Mouse (Mus musculus): ENCODE measurements at regions not wholly inside any gene's neighbourhood (a gene's known extent, or its start where the extent isn't known, plus 50 kb on each side); places are given as distances from the start of the nearest gene placed in this dataset.

DNA sequence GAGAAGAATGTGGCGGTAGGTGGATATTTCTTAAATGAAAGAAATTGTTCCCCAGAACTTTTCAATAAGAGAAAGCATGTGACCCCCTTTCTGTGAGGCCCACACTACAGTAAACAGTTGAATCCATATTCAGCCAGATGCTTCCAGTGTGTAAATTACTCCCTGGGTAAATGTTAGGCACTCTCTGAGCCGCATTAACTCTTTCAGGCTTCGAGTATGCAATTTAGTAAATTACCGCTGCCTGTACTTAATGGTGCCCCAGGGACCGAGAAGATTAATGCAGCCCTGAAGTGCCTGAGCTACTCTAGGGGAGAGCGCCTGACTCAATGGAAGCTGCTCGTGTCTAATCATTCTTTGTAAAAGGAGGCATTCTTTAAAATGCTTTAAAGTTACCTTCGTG, 137.9 kb upstream of the Tenm3 start:
- DNase-seq (ENCODE audit: low spot score) (peak; percentile 61), ATAC-seq (ENCODE audit: insufficient read depth, low FRiP score, low TSS enrichment) (peak; percentile 71; the same call in 1 of the 2 replicates)
- H3K9me3 ChIP-seq (ENCODE audit: control insufficient read depth, low read length), result no peaks in the 10 kb centered on the region
- no peak overlapping the region for H3K9ac ChIP-seq (ENCODE audit: low read length)
- no peak overlapping the region for H3K4me2 ChIP-seq (ENCODE audit: low read depth)
- H3K4me1 ChIP-seq (ENCODE audit: control insufficient read depth, insufficient read depth, low read length), result no peaks in the 10 kb centered on the region
- no peaks in the 10 kb centered on the region for H3K27me3 ChIP-seq (ENCODE audit: control insufficient read depth, insufficient read depth, low read length)
- H3K36me3 ChIP-seq (ENCODE audit: control insufficient read depth, insufficient read depth, low read length), result no peaks in the 10 kb centered on the region
- 35% methylated on average over 8 of the region's 8 CpGs for WGBS
- H3K27ac ChIP-seq (ENCODE audit: low read depth, low read length), result no peak overlapping the region
- no peak overlapping the region for H3K4me3 ChIP-seq (ENCODE audit: low read depth, low read length)

DNA sequence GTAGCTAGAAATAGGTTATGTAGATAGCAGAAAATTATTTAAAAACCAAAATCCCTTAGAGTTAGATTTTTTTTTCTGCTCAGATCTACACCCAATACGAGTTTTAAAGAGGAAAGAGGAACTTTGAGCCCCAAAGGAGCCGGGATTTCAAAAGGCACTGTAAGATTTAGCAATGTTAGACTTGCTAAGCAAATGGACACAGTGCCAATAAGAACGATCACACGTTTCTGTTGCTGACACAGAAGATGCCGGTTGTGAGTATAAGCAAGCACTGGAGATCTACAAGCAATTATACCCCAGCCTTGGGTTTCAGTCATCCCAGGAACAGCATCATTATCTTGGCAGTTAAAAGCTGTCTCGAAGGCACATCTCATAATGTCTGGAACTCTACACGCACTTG, 137.0 kb upstream of the Tenm3 start:
- H3K9ac ChIP-seq (ENCODE audit: low read length), result no peak overlapping the region
- no peaks in the 10 kb centered on the region for H3K36me3 ChIP-seq (ENCODE audit: control insufficient read depth, insufficient read depth, low read length)
- no peak for ATAC-seq (ENCODE audit: insufficient read depth, low FRiP score, low TSS enrichment)
- H3K27me3 ChIP-seq (ENCODE audit: control insufficient read depth, insufficient read depth, low read length), result no peaks in the 10 kb centered on the region
- H3K4me1 ChIP-seq (ENCODE audit: control insufficient read depth, insufficient read depth, low read length), result no peaks in the 10 kb centered on the region
- H3K4me3 ChIP-seq (ENCODE audit: low read depth, low read length), result no peak overlapping the region
- no peaks in the 10 kb centered on the region for H3K9me3 ChIP-seq (ENCODE audit: control insufficient read depth, low read length)
- 83% methylated on average over 7 of the region's 7 CpGs for WGBS
- H3K4me2 ChIP-seq (ENCODE audit: low read depth), result no peak overlapping the region
- H3K27ac ChIP-seq (ENCODE audit: low read depth, low read length), result no peak overlapping the region
- no peak for DNase-seq (ENCODE audit: low spot score)

GRCm38 (mm10) chr8:48970655-48971054, 126.9 kb upstream of the Tenm3 start:
- no peak overlapping the region for H3K4me3 ChIP-seq (ENCODE audit: low read depth, low read length)
- no peak overlapping the region for H3K27ac ChIP-seq (ENCODE audit: low read depth, low read length)
- H3K4me2 ChIP-seq (ENCODE audit: low read depth), result no peak overlapping the region
- H3K9me3 ChIP-seq (ENCODE audit: control insufficient read depth, low read length), result no peaks in the 10 kb centered on the region
- ATAC-seq (ENCODE audit: insufficient read depth, low FRiP score, low TSS enrichment) (no peak), DNase-seq (ENCODE audit: low spot score) (no peak)
- H3K27me3 ChIP-seq (ENCODE audit: control insufficient read depth, insufficient read depth, low read length), result no peaks in the 10 kb centered on the region
- H3K9ac ChIP-seq (ENCODE audit: low read length), result no peak overlapping the region
- no peaks in the 10 kb centered on the region for H3K36me3 ChIP-seq (ENCODE audit: control insufficient read depth, insufficient read depth, low read length)
- 87% methylated on average over 5 of the region's 5 CpGs for WGBS
- H3K4me1 ChIP-seq (ENCODE audit: control insufficient read depth, insufficient read depth, low read length), result no peaks in the 10 kb centered on the region

- DNase-seq (ENCODE audit: low spot score), result no peak
- ATAC-seq (ENCODE audit: insufficient read depth, low FRiP score, low TSS enrichment), result no peak
- H3K9ac ChIP-seq (ENCODE audit: low read length), result no peak overlapping the region
- WGBS, result 79% methylated on average over 1 of the region's 1 CpGs
- no peaks in the 10 kb centered on the region for H3K4me1 ChIP-seq (ENCODE audit: control insufficient read depth, insufficient read depth, low read length)
- no peak overlapping the region for H3K4me3 ChIP-seq (ENCODE audit: low read depth, low read length)
- no peak overlapping the region for H3K27ac ChIP-seq (ENCODE audit: low read depth, low read length)
- H3K9me3 ChIP-seq (ENCODE audit: control insufficient read depth, low read length), result no peaks in the 10 kb centered on the region
- H3K4me2 ChIP-seq (ENCODE audit: low read depth), result no peak overlapping the region
- H3K36me3 ChIP-seq (ENCODE audit: control insufficient read depth, insufficient read depth, low read length), result no peaks in the 10 kb centered on the region
- H3K27me3 ChIP-seq (ENCODE audit: control insufficient read depth, insufficient read depth, low read length), result no peaks in the 10 kb centered on the region
These were observed 121.2 kb upstream of the Tenm3 start for GRCm38 (mm10) chr8:48964929-48965328.

- DNase-seq (ENCODE audit: low spot score) (no peak), ATAC-seq (ENCODE audit: insufficient read depth, low FRiP score, low TSS enrichment) (no peak)
- Histone ChIP-seq H3K4me1 (ENCODE audit: control insufficient read depth, insufficient read depth, low read length) (no peaks in the 10 kb centered on the region), H3K27me3 (ENCODE audit: control insufficient read depth, insufficient read depth, low read length) (no peaks in the 10 kb centered on the region), H3K27ac (ENCODE audit: low read depth, low read length) (no peak overlapping the region), H3K36me3 (ENCODE audit: control insufficient read depth, insufficient read depth, low read length) (no peaks in the 10 kb centered on the region), H3K4me3 (ENCODE audit: low read depth, low read length) (no peak overlapping the region), H3K9ac (ENCODE audit: low read length) (no peak overlapping the region), H3K4me2 (ENCODE audit: low read depth) (no peak overlapping the region), H3K9me3 (ENCODE audit: control insufficient read depth, low read length) (no peaks in the 10 kb centered on the region)
- whole genome bisulfite sequencing, result 92% methylated on average over 5 of the region's 5 CpGs
These were observed 113.9 kb upstream of the Tenm3 start for GRCm38 (mm10) chr8:48957614-48958013.

GRCm38 (mm10) chr8:48951412-48951811, 107.7 kb upstream of the Tenm3 start:
- WGBS, result 88% methylated on average over 10 of the region's 10 CpGs
- no peaks in the 10 kb centered on the region for H3K9me3 ChIP-seq (ENCODE audit: control insufficient read depth, low read length)
- H3K27ac ChIP-seq (ENCODE audit: low read depth, low read length), result no peak overlapping the region
- no peak overlapping the region for H3K9ac ChIP-seq (ENCODE audit: low read length)
- ATAC-seq (ENCODE audit: insufficient read depth, low FRiP score, low TSS enrichment) (no peak), DNase-seq (ENCODE audit: low spot score) (no peak)
- no peaks in the 10 kb centered on the region for H3K4me1 ChIP-seq (ENCODE audit: control insufficient read depth, insufficient read depth, low read length)
- H3K4me3 ChIP-seq (ENCODE audit: low read depth, low read length), result no peak overlapping the region
- no peaks in the 10 kb centered on the region for H3K27me3 ChIP-seq (ENCODE audit: control insufficient read depth, insufficient read depth, low read length)
- H3K36me3 ChIP-seq (ENCODE audit: control insufficient read depth, insufficient read depth, low read length), result no peaks in the 10 kb centered on the region
- no peak overlapping the region for H3K4me2 ChIP-seq (ENCODE audit: low read depth)

GRCm38 (mm10) chr8:48944177-48944576, 100.4 kb upstream of the Tenm3 start:
- no peaks in the 10 kb centered on the region for H3K4me1 ChIP-seq (ENCODE audit: control insufficient read depth, insufficient read depth, low read length)
- H3K4me2 ChIP-seq (ENCODE audit: low read depth), result no peak overlapping the region
- ATAC-seq (ENCODE audit: insufficient read depth, low FRiP score, low TSS enrichment) (no peak), DNase-seq (ENCODE audit: low spot score) (no peak)
- WGBS, result 22% methylated on average over 1 of the region's 1 CpGs
- H3K4me3 ChIP-seq (ENCODE audit: low read depth, low read length), result no peak overlapping the region
- no peak overlapping the region for H3K9ac ChIP-seq (ENCODE audit: low read length)
- H3K9me3 ChIP-seq (ENCODE audit: control insufficient read depth, low read length), result no peaks in the 10 kb centered on the region
- no peaks in the 10 kb centered on the region for H3K36me3 ChIP-seq (ENCODE audit: control insufficient read depth, insufficient read depth, low read length)
- no peak overlapping the region for H3K27ac ChIP-seq (ENCODE audit: low read depth, low read length)
- H3K27me3 ChIP-seq (ENCODE audit: control insufficient read depth, insufficient read depth, low read length), result no peaks in the 10 kb centered on the region

DNA sequence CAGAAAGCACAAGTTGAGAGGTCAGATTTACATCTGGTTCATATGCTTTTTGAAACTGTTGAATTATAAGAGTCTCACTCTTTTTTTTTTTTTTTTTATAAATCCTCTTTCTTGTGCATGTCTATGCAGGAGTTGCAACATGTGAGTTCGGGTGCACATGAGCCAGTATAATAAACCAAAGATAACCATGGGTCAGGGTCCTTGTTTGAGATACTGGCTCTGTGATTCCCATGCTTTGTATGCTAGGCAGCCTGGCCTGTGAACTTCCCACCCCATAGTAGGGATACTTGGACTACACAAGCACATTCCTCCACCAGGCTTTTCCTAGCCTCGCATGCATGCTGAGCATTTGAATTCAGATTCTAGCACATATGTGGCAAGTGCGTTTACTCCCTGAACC, 93.4 kb upstream of the Tenm3 start:
- Histone ChIP-seq H3K4me1 (ENCODE audit: control insufficient read depth, insufficient read depth, low read length) (no peaks in the 10 kb centered on the region), H3K27ac (ENCODE audit: low read depth, low read length) (no peak overlapping the region), H3K4me3 (ENCODE audit: low read depth, low read length) (no peak overlapping the region), H3K9me3 (ENCODE audit: control insufficient read depth, low read length) (no peaks in the 10 kb centered on the region), H3K27me3 (ENCODE audit: control insufficient read depth, insufficient read depth, low read length) (no peaks in the 10 kb centered on the region), H3K36me3 (ENCODE audit: control insufficient read depth, insufficient read depth, low read length) (no peaks in the 10 kb centered on the region), H3K9ac (ENCODE audit: low read length) (no peak overlapping the region), H3K4me2 (ENCODE audit: low read depth) (no peak overlapping the region)
- WGBS, result 89% methylated on average over 3 of the region's 3 CpGs
- ATAC-seq (ENCODE audit: insufficient read depth, low FRiP score, low TSS enrichment) (no peak), DNase-seq (ENCODE audit: low spot score) (no peak)

DNA sequence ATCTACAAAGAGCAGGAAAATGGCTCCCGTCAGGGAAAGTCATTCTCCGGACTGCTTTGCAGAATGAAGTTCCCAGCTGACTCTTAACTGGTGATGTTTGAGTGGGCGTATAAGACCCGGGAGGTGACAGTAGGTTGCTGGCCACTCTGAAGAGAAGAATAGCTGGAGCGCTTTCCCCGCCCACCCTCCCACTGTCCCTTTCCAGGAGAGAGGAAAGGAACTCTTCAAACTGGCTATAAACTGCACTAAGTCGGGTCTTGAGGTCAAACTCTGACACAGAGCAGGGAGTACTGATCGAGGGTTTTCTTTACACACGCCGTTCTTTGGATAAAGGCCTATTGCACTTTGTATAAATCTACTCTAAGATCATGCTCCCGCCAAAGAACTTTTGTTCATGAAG, 83.4 kb upstream of the Tenm3 start:
- ATAC-seq (ENCODE audit: insufficient read depth, low FRiP score, low TSS enrichment), result no peak

More for the DNA sequence above, 83.4 kb upstream of the Tenm3 start:
- Histone ChIP-seq H3K4me1 (ENCODE audit: control insufficient read depth, insufficient read depth, low read length) (no peaks in the 10 kb centered on the region), H3K27ac (ENCODE audit: low read depth, low read length) (no peak overlapping the region), H3K4me2 (ENCODE audit: low read depth) (no peak overlapping the region), H3K9me3 (ENCODE audit: control insufficient read depth, low read length) (no peaks in the 10 kb centered on the region), H3K36me3 (ENCODE audit: control insufficient read depth, insufficient read depth, low read length) (no peaks in the 10 kb centered on the region), H3K4me3 (ENCODE audit: low read depth, low read length) (no peak overlapping the region), H3K27me3 (ENCODE audit: control insufficient read depth, insufficient read depth, low read length) (no peaks in the 10 kb centered on the region), H3K9ac (ENCODE audit: low read length) (no peak overlapping the region)
- 64% methylated on average over 11 of the region's 11 CpGs for WGBS
- no peak for DNase-seq (ENCODE audit: low spot score)
